Mouse (Mus musculus) thymus, adult 2 months (tissue): Measurements from ENCODE around the gene Sun2. TPM values are rescaled to one million over a fixed set of nuclear protein-coding genes. Genes with fewer than 3 reads are reported as not detected.

Source experiments
- DNase-seq: peaks from one replicate; pipeline ENCODE4 v3.0.0; 2021
- H3K27ac ChIP-seq: fragments of 200-500 bp; 2 replicates; pipeline ENCODE4 v1.5.1; 2012; ENCODE audit warnings: low read length, control low read depth; ENCODE audit not compliant: control insufficient read depth, insufficient read depth
- H3K27me3 ChIP-seq: fragments of 200-500 bp; 2 replicates; pipeline ENCODE4 v1.6.1; 2012; ENCODE audit warnings: mild to moderate bottlenecking, low read length, moderate library complexity, mixed read lengths; ENCODE audit not compliant: control insufficient read depth, insufficient read depth
- H3K36me3 ChIP-seq: fragments of 200-500 bp; 2 replicates; pipeline ENCODE4 v1.6.1; 2012; ENCODE audit warnings: mild to moderate bottlenecking, low read length, moderate library complexity; ENCODE audit not compliant: control insufficient read depth, insufficient read depth
- H3K4me1 ChIP-seq: fragments of 200-500 bp; replicated peaks from 2 replicates; pipeline ENCODE4 v1.6.1; 2012; ENCODE audit warnings: low read length; ENCODE audit not compliant: control insufficient read depth, insufficient read depth
- H3K4me3 ChIP-seq: fragments of 200-500 bp; 2 replicates; pipeline ENCODE4 v1.5.1; 2012; ENCODE audit warnings: mild to moderate bottlenecking, low read length, control low read depth, moderate library complexity; ENCODE audit not compliant: control insufficient read depth, insufficient read depth
- CTCF ChIP-seq: fragments of 200-500 bp; IDR thresholded peaks from 2 replicates; pipeline ENCODE4 v1.5.1; 2012; ENCODE audit warnings: mild to moderate bottlenecking, control low read depth, low read length, moderate library complexity, borderline replicate concordance; ENCODE audit not compliant: control insufficient read depth, poor library complexity, insufficient read depth; ENCODE audit errors: extremely low read depth
- POLR2A ChIP-seq: fragments of 200-500 bp; IDR thresholded peaks from 2 replicates; pipeline ENCODE4 v1.6.1; 2012; ENCODE audit warnings: mild to moderate bottlenecking, low read length, control low read depth, moderate library complexity; ENCODE audit not compliant: control insufficient read depth, poor library complexity, insufficient read depth; ENCODE audit errors: extremely low read depth
- WGBS: fragments of 180-500 bp; shearing (Covaris S2); methylation state at CpG from one replicate; pipeline ENCODE4 v1.1.7; 2018; 5-methylcytosine and 5-hydroxymethylcytosine counted together
- polyA plus RNA-seq: library from polyadenylated mRNA; depleted of rRNA; stranded (reverse); fragments of >200 nt; gene quantifications from 2 replicates; pipeline ENCODE4 v1.2.3, GENCODE M21; 2012

The Sun2 gene
- polyA plus RNA-seq, 1 experiment = 245 TPM

GRCm38 (mm10) chr15:79745312-79745711 lies 3.0 kb upstream of the Sun2 start:
- no peak for DNase-seq
- H3K4me3 ChIP-seq = no peak overlapping the region
- WGBS = 97% methylated on average over 10 of the region's 10 CpGs
- H3K36me3 ChIP-seq = no peaks in the 10 kb centered on the region
- H3K27ac ChIP-seq = no peak overlapping the region
- H3K27me3 ChIP-seq = no peaks in the 10 kb centered on the region
- no peak for TF ChIP-seq CTCF
- TF ChIP-seq POLR2A = no peak
- H3K4me1 ChIP-seq = peaks cover 25% of the 10 kb centered on the region

- TF ChIP-seq CTCF (no peak), POLR2A (no peak)
- Histone ChIP-seq H3K27ac (no peak overlapping the region), H3K36me3 (no peaks in the 10 kb centered on the region), H3K27me3 (no peaks in the 10 kb centered on the region), H3K4me1 (peaks cover 29% of the 10 kb centered on the region), H3K4me3 (no peak overlapping the region)
- WGBS = 87% methylated on average over 8 of the region's 8 CpGs
- DNase-seq = no peak
Observed at GRCm38 (mm10) chr15:79744742-79745141, 2.4 kb upstream of the Sun2 start.

GRCm38 (mm10) chr15:79744001-79744400 lies 1.7 kb upstream of the Sun2 start:
- WGBS = 95% methylated on average over 11 of the region's 11 CpGs
- DNase-seq = no peak
- Histone ChIP-seq H3K4me1 (peaks cover 26% of the 10 kb centered on the region), H3K27ac (no peak overlapping the region), H3K4me3 (no peak overlapping the region), H3K36me3 (no peaks in the 10 kb centered on the region), H3K27me3 (no peaks in the 10 kb centered on the region)
- TF ChIP-seq CTCF = no peak
- TF ChIP-seq POLR2A = no peak

- H3K4me1 ChIP-seq = peaks cover 28% of the 10 kb centered on the region
- no peak for DNase-seq
- WGBS = 0% methylated on average over 23 of the region's 23 CpGs
Observed at GRCm38 (mm10) chr15:79742706-79743023, 329 bp upstream of the Sun2 start.

GRCm38 (mm10) chr15:79741173-79741858 lies 1.0 kb downstream of the Sun2 start:
- WGBS = 1% methylated on average over 14 of the region's 14 CpGs
- Histone ChIP-seq H3K27me3 (no peaks in the 10 kb centered on the region), H3K27ac (peak overlapping the region; percentile 92), H3K4me1 (peaks cover 28% of the 10 kb centered on the region), H3K4me3 (peak overlapping the region; percentile 96), H3K36me3 (peaks cover 22% of the 10 kb centered on the region)
- TF ChIP-seq CTCF = no peak
- no peak for TF ChIP-seq POLR2A
- peak; percentile 55 for DNase-seq

More at GRCm38 (mm10) chr15:79742706-79743023, 329 bp upstream of the Sun2 start:
- Histone ChIP-seq H3K27ac (no peak overlapping the region), H3K4me3 (peak overlapping the region; percentile 96), H3K36me3 (peaks cover 9% of the 10 kb centered on the region), H3K27me3 (no peaks in the 10 kb centered on the region)
- TF ChIP-seq CTCF (no peak), POLR2A (no peak)

GRCm38 (mm10) chr15:79740739-79741138 lies 1.6 kb downstream of the Sun2 start:
- peaks cover 24% of the 10 kb centered on the region for H3K36me3 ChIP-seq
- peaks cover 30% of the 10 kb centered on the region for H3K4me1 ChIP-seq
- H3K4me3 ChIP-seq = peak overlapping the region; percentile 96
- peak overlapping the region; percentile 92 for H3K27ac ChIP-seq
- no peak for DNase-seq
- TF ChIP-seq POLR2A = no peak
- no peaks in the 10 kb centered on the region for H3K27me3 ChIP-seq
- 38% methylated on average over 3 of the region's 3 CpGs for WGBS

GRCm38 (mm10) chr15:79734311-79734710 lies 8.0 kb downstream of the Sun2 start:
- Histone ChIP-seq H3K4me1 (peaks cover 22% of the 10 kb centered on the region), H3K4me3 (no peak overlapping the region), H3K27me3 (no peaks in the 10 kb centered on the region), H3K36me3 (peaks cover 81% of the 10 kb centered on the region), H3K27ac (no peak overlapping the region)
- 96% methylated on average over 8 of the region's 8 CpGs for WGBS
- DNase-seq = no peak
- TF ChIP-seq POLR2A (no peak), CTCF (no peak)
